Mouse (Mus musculus) embryo, embryonic 10 days (tissue): ENCODE results near the gene Rara.
"Not testable (repeated sequence)": the region's sequence is repeated elsewhere in the genome, so short reads cannot be mapped to it uniquely, and the experiment has no call there.

Experiments
- DNase-seq: peaks from one replicate; pipeline ENCODE4 v3.0.0-alpha.2; 2015; ENCODE audit warnings: low spot score

The Rara gene

DNA sequence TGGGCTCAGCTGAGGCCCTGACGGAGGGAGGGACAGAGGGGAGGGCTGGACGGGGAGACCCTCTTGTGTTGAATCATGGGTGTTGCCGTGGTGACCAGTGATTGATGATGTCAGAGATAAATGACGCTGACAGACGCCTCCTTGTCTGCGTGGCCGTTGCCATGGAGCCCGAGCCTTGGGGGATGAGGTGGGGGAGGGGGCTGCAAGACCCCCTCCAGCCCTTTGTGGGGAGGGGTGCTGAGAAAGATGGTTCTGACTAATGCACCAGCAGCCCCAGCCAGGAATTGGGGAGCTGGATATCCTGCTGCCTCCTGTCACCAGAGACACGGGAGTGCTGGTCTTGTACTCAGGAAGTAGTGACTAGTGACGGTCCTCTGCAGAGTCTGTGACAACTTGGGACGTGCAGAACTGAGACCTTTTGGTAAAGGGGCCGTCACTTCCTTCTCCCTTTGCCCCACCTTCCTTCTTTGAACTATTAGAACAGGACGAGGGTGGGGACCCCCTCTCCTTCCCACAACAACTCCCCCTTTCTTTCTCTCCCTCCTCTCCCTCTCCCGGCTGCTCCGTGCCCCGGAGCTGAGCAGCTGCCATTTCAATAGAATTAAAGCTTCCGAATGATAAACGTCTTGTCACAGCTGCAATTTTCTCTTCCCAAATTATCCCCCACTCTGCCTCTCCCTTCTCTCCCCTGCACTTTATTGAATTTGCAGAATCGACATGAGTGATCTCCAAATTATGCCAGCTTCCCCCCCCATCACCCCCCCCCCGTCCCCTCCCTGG is 41.3 kb downstream of the Rara start:
- peak; percentile 94 for DNase-seq

DNA sequence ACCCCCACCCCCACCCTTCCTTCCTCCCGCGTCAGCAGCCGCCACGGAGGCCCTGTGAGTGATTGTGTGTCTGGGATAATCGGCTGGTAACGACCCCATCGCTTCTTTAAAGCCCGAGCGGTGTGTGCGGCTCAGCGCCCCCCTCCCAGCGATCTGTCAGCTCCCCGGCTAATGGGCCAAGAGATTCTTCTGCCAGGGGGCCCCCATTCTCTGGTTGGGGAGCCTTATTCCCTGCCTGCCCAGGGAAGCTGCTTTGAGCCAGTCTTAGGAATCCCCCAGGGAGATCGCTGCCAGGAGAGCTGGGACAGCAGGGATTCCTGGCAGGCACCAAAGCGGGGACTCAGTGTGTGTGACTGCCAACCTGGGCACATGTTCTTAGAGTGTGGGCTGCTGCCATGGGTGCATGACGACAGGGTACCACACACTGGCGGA is 41.9 kb downstream of the Rara start:
- DNase-seq, result peak; percentile 69

GRCm38 (mm10) chr11:98970191-98970925 is 42.7 kb downstream of the Rara start:
- DNase-seq, result peak; percentile 25

DNA sequence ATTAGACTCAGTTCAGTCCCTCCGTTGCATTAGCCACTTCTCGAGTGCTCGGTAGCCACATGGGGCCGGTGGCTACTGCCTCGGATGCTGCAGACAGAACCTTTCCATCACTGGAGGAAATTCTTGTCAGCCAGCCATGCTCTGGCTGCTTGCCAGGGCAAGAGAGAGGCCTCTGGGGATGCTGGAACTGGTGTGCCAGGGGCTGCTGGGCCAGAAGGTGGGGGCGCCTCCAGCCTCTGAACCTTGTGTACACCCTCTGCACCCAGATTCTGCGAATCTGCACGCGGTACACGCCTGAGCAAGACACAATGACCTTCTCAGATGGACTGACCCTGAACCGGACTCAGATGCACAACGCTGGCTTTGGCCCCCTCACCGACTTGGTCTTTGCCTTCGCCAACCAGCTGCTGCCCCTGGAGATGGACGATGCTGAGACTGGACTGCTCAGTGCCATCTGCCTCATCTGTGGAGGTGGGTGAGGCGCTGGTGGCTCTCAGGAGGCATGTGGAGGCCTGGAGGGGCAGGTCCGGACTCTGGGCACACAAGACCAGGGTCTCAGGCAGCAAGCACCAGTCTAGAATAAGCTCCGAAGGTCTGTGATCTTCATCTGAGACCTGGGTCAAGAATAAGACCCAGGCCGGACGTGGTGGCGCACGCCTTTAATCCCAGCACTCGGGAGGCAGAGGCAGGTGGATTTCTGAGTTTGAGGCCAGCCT is 43.9 kb downstream of the Rara start:
- DNase-seq, result no peak

GRCm38 (mm10) chr11:98972215-98972614 is 44.6 kb downstream of the Rara start:
- DNase-seq, result peak; percentile 85

- no peak for DNase-seq
Measured at GRCm38 (mm10) chr11:98972801-98973360, 45.3 kb downstream of the Rara start.

GRCm38 (mm10) chr11:98973584-98973983 is 46.0 kb downstream of the Rara start:
- no peak for DNase-seq

- no peak for DNase-seq
Measured at GRCm38 (mm10) chr11:98974213-98974612, 46.6 kb downstream of the Rara start.

- DNase-seq, result peak; percentile 90
Measured at GRCm38 (mm10) chr11:98974871-98975719, 47.5 kb downstream of the Rara start.

GRCm38 (mm10) chr11:98978526-98979148 is 51.0 kb downstream of the Rara start:
- no peak for DNase-seq

DNA sequence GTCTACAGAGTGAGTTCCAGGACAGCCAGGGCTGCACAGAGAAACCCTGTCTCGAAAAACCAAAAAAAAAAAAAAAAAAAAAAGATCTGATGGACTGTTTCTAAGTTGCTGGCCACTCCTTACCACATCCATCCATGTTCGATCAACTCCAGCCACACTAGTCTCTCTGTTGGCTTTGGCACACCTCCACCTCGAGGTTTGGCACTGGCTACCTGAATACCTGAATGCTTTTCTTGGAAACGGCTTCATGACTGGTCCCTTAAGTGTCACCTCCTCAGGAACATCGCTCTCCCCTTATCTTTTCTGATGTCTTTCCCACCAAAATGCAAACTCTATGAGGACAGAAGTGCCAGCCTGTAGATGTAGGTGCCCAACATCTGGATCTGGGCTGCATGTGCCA is 51.7 kb downstream of the Rara start:
- no peak for DNase-seq

DNA sequence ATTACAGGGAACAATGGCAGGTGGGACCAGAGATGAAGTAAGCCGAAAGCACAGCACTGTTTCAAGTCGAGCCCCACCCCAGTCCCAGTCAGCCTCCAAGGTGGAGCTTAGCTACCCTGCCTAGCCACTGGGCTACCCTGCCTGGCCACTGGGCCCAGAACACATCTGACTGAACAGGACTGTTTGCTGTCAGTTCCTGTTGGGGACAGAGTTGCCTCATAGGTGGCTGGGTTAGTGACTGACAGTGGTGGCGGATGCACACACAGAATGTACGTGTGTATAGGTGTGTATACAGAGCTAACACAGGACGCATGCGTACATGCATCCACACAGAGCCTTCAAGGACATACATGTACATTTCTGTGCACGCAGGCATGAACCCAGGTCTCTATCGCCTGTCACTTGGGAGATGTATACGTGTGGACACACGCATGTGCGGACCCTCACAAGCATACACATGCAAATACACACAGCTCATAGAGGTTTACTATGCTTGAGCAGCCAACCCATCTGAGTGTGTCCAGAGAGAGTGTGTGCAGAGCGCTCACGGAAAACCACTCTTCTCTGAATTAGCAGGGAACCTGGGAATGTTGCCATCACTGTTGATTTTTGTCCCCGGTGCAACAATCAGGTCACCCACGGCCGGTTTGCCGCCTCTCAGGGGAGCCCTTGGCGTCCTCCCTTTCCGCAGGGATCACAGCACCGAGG is 53.8 kb downstream of the Rara start:
- DNase-seq, result no peak

- DNase-seq, result peak; percentile 91
Measured at GRCm38 (mm10) chr11:98981997-98982772, 54.6 kb downstream of the Rara start.

- no peak for DNase-seq
Measured at GRCm38 (mm10) chr11:98982773-98983133, 55.1 kb downstream of the Rara start, which contains the start of gene Gjd3. Gene Gjd3 (minus strand): TSS chr11:98983016.

DNA sequence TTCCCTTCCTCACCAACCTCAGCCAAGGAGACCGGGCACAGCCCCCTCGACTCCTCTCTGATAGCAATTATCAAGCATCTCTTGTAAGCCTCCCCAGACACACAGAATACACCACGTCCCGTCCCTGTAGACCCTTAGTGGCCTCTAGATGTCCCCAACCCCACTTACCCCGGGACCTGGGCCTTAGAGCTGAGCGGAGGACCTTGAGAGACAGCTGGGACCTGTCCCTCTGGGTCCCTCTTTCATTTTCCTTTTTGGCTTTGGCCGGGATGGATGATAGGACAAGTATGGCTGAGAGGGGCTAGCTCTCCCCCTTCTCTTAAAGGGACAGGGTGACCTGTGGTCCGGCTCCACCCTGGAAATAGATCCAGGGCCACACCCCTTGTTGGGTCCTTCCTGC is 55.9 kb downstream of the Rara start:
- no peak for DNase-seq

- DNase-seq, result no peak
Measured at GRCm38 (mm10) chr11:98985542-98985941, 57.9 kb downstream of the Rara start.

GRCm38 (mm10) chr11:98988260-98988659 is 60.6 kb downstream of the Rara start:
- not testable (repeated sequence) for DNase-seq

- DNase-seq, result no peak
Measured at GRCm38 (mm10) chr11:98990866-98991265, 63.2 kb downstream of the Rara start.

DNA sequence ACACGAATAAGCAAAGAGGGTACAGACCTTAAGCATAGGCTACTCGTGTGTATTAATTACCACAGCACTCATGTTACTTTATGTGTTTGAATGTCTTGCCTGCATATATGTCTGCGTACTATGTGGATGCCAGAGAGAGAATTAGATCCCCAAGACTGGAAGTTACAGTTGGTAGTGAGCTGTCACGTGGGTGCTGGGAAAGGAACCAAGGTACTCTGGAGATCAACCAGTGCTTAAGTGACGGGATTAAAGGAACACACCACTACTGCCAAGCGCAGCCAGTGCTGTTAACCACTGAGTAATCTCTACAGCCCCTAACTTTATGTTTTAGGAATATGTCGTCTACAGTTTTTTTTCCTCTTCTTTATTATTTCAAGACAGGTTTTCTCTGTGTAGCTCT is 68.4 kb downstream of the Rara start:
- DNase-seq, result no peak

- DNase-seq, result no peak
Measured at GRCm38 (mm10) chr11:98997659-98998058, 70.0 kb downstream of the Rara start.
